Mouse (Mus musculus) thymus, adult 2 months (tissue): ENCODE results near the gene Lmo7. TPM values are rescaled to one million over a fixed set of nuclear protein-coding genes. Genes with fewer than 3 reads are reported as not detected.

Source experiments
- DNase-seq: peaks from one replicate; pipeline ENCODE4 v3.0.0; 2021
- H3K27ac ChIP-seq: fragments of 200-500 bp; 2 replicates; pipeline ENCODE4 v1.5.1; 2012; ENCODE audit warnings: low read length, control low read depth; ENCODE audit not compliant: control insufficient read depth, insufficient read depth
- H3K27me3 ChIP-seq: fragments of 200-500 bp; 2 replicates; pipeline ENCODE4 v1.6.1; 2012; ENCODE audit warnings: mild to moderate bottlenecking, low read length, moderate library complexity, mixed read lengths; ENCODE audit not compliant: control insufficient read depth, insufficient read depth
- H3K36me3 ChIP-seq: fragments of 200-500 bp; 2 replicates; pipeline ENCODE4 v1.6.1; 2012; ENCODE audit warnings: mild to moderate bottlenecking, low read length, moderate library complexity; ENCODE audit not compliant: control insufficient read depth, insufficient read depth
- H3K4me1 ChIP-seq: fragments of 200-500 bp; replicated peaks from 2 replicates; pipeline ENCODE4 v1.6.1; 2012; ENCODE audit warnings: low read length; ENCODE audit not compliant: control insufficient read depth, insufficient read depth
- H3K4me3 ChIP-seq: fragments of 200-500 bp; 2 replicates; pipeline ENCODE4 v1.5.1; 2012; ENCODE audit warnings: mild to moderate bottlenecking, low read length, control low read depth, moderate library complexity; ENCODE audit not compliant: control insufficient read depth, insufficient read depth
- CTCF ChIP-seq: fragments of 200-500 bp; IDR thresholded peaks from 2 replicates; pipeline ENCODE4 v1.5.1; 2012; ENCODE audit warnings: mild to moderate bottlenecking, control low read depth, low read length, moderate library complexity, borderline replicate concordance; ENCODE audit not compliant: control insufficient read depth, poor library complexity, insufficient read depth; ENCODE audit errors: extremely low read depth
- POLR2A ChIP-seq: fragments of 200-500 bp; IDR thresholded peaks from 2 replicates; pipeline ENCODE4 v1.6.1; 2012; ENCODE audit warnings: mild to moderate bottlenecking, low read length, control low read depth, moderate library complexity; ENCODE audit not compliant: control insufficient read depth, poor library complexity, insufficient read depth; ENCODE audit errors: extremely low read depth
- WGBS: fragments of 180-500 bp; shearing (Covaris S2); methylation state at CpG from one replicate; pipeline ENCODE4 v1.1.7; 2018; 5-methylcytosine and 5-hydroxymethylcytosine counted together
- polyA plus RNA-seq: library from polyadenylated mRNA; depleted of rRNA; stranded (reverse); fragments of >200 nt; gene quantifications from 2 replicates; pipeline ENCODE4 v1.2.3, GENCODE M21; 2012; rRNA removed

Lmo7 gene
- polyA plus RNA-seq, 1 experiment = 13.2 TPM

GRCm38 (mm10) chr14:101976021-101976685, 246.4 kb downstream of the Lmo7 start:
- no peak for DNase-seq
- 96% methylated on average over 11 of the region's 11 CpGs for WGBS
- TF ChIP-seq CTCF = no peak
- TF ChIP-seq POLR2A = no peak
- no peaks in the 10 kb centered on the region for H3K36me3 ChIP-seq
- H3K4me3 ChIP-seq = no peak overlapping the region
- no peak overlapping the region for H3K27ac ChIP-seq
- no peaks in the 10 kb centered on the region for H3K27me3 ChIP-seq
- no peaks in the 10 kb centered on the region for H3K4me1 ChIP-seq

Other genes with a start within 250 kb of the Lmo7 start
- gene Tbc1d4, start 120.8 kb upstream of the Lmo7 start, polyA plus RNA-seq = 10.1 and 13.3 TPM in 2 replicates
- 27.2 and 29.0 TPM in 2 replicates for gene Commd6, start 89.3 kb upstream of the Lmo7 start, polyA plus RNA-seq
- gene Uchl3, start 76.0 kb upstream of the Lmo7 start, polyA plus RNA-seq = 23.5 and 26.7 TPM in 2 replicates
- 1.4 and 2.2 TPM in 2 replicates for gene Gm9922, start 143 bp upstream of the Lmo7 start, polyA plus RNA-seq